Mouse (Mus musculus) small intestine, adult 10 weeks (tissue): ENCODE data around the gene Cpsf4l. TPM values are rescaled to one million over a fixed set of nuclear protein-coding genes. Genes with fewer than 3 reads are reported as not detected.

ENCODE experiments used
- polyA plus RNA-seq: library from polyadenylated mRNA; stranded (reverse); fragments of 350-450 nt; fragmentation: Illumina TruSeq; extraction: RNeasy Lipid Tissue Mini Kit (QIAGEN cat#74804); gene quantifications from one replicate; pipeline ENCODE4 v1.2.3, GENCODE M21; 2014; ENCODE audit warnings: low replicate concordance

Gene Cpsf4l
- not detected for polyA plus RNA-seq

GRCm38 (mm10) chr11:113709731-113710256, at the start of gene Cpsf4l:
Gene Cpsf4l (minus strand): TSS chr11:113710017.

GRCm38 (mm10) chr11:113751484-113752084, 41.8 kb upstream of the Cpsf4l start, which contains the start of gene Cdc42ep4:
Gene Cdc42ep4 (minus strand): TSS chr11:113751881.

GRCm38 (mm10) chr11:113683957-113684706, 25.7 kb downstream of the Cpsf4l start, which contains the start of the genes Fam104a and D11Wsu47e:
Gene Fam104a (minus strand): TSS chr11:113684155.
Gene D11Wsu47e (plus strand): TSS chr11:113684412.

GRCm38 (mm10) chr11:113649353-113650210, 60.2 kb downstream of the Cpsf4l start, which contains the start of gene Slc39a11:
Gene Slc39a11 (minus strand): TSS chr11:113650079.

GRCm38 (mm10) chr11:113648690-113649352, 61.0 kb downstream of the Cpsf4l start, which contains the start of gene Cog1:
Gene Cog1 (plus strand): TSS chr11:113649169.

Other genes starting within 250 kb of the Cpsf4l start
- not detected for gene Sstr2, start 90.7 kb downstream of the Cpsf4l start, polyA plus RNA-seq
- gene Cog1, start 60.8 kb downstream of the Cpsf4l start, polyA plus RNA-seq, result 3.1 TPM
- gene Slc39a11, start 59.9 kb downstream of the Cpsf4l start, polyA plus RNA-seq, result 9.5 TPM
- gene Fam104a, start 25.9 kb downstream of the Cpsf4l start, polyA plus RNA-seq, result 7.8 TPM
- 3.6 TPM for gene D11Wsu47e, start 25.6 kb downstream of the Cpsf4l start, polyA plus RNA-seq
- gene Cdc42ep4, start 41.9 kb upstream of the Cpsf4l start, polyA plus RNA-seq, result 1.0 TPM